Mouse (Mus musculus): ENCODE results near the gene Eif4g1.
"Not testable (repeated sequence)": the region's sequence is repeated elsewhere in the genome, so short reads cannot be mapped to it uniquely, and the experiment has no call there.

Eif4g1 gene

GRCm38 (mm10) chr16:20668013-20668412 is at the start of gene Eif4g1:
Gene Eif4g1, plus strand, starts transcription at chr16:20668313.
- not testable (repeated sequence) for DNase-seq

- DNase-seq, result peak; percentile 8
Measured at GRCm38 (mm10) chr16:20619541-20620398, 48.3 kb upstream of the Eif4g1 start.

GRCm38 (mm10) chr16:20620399-20620735 is 47.7 kb upstream of the Eif4g1 start:
- DNase-seq, result no peak

GRCm38 (mm10) chr16:20620751-20621190 is 47.3 kb upstream of the Eif4g1 start:
- DNase-seq, result no peak

- DNase-seq, result peak; percentile 66
Measured at GRCm38 (mm10) chr16:20621191-20621990, 46.7 kb upstream of the Eif4g1 start, which contains the start of gene Camk2n2. Gene Camk2n2, minus strand, starts transcription at chr16:20621287.

GRCm38 (mm10) chr16:20621991-20622685 is 46.0 kb upstream of the Eif4g1 start:
- DNase-seq, result peak; percentile 12

GRCm38 (mm10) chr16:20623211-20623610 is 44.9 kb upstream of the Eif4g1 start:
- DNase-seq, result no peak

- no peak for DNase-seq
Measured at GRCm38 (mm10) chr16:20628871-20629391, 39.2 kb upstream of the Eif4g1 start.

GRCm38 (mm10) chr16:20629731-20630634 is 38.1 kb upstream of the Eif4g1 start, which contains the start of gene Ece2:
Gene Ece2, plus strand, starts transcription at chr16:20629828.
- DNase-seq, result no peak

GRCm38 (mm10) chr16:20637410-20637809 is 30.7 kb upstream of the Eif4g1 start:
- DNase-seq, result no peak

GRCm38 (mm10) chr16:20638367-20638766 is 29.7 kb upstream of the Eif4g1 start:
- DNase-seq, result no peak

- peak; percentile 50 for DNase-seq
Measured at GRCm38 (mm10) chr16:20642161-20642560, 26.0 kb upstream of the Eif4g1 start.

- DNase-seq, result no peak
Measured at GRCm38 (mm10) chr16:20643911-20644310, 24.2 kb upstream of the Eif4g1 start.

- DNase-seq, result peak; percentile 94
Measured at GRCm38 (mm10) chr16:20651076-20651946, 16.8 kb upstream of the Eif4g1 start, which contains the start of gene Psmd2. Gene Psmd2, plus strand, starts transcription at chr16:20651652.

- DNase-seq, result no peak
Measured at GRCm38 (mm10) chr16:20651947-20652310, 16.2 kb upstream of the Eif4g1 start.

GRCm38 (mm10) chr16:20653315-20653714 is 14.8 kb upstream of the Eif4g1 start:
- no peak for DNase-seq

GRCm38 (mm10) chr16:20657661-20658060 is 10.5 kb upstream of the Eif4g1 start:
- DNase-seq, result no peak

GRCm38 (mm10) chr16:20670291-20670690 is 2.2 kb downstream of the Eif4g1 start:
- no peak for DNase-seq

- no peak for DNase-seq
Measured at GRCm38 (mm10) chr16:20671886-20672285, 3.8 kb downstream of the Eif4g1 start.

- DNase-seq, result peak; percentile 97
Measured at GRCm38 (mm10) chr16:20672500-20672902, 4.4 kb downstream of the Eif4g1 start.

Data from kidney, adult 11 months (tissue).